Mouse (Mus musculus): ENCODE measurements around the gene Sec63. TPM values are rescaled to one million over a fixed set of nuclear protein-coding genes. Genes with fewer than 3 reads are reported as not detected.

Gene Sec63
- polyA plus RNA-seq, 1 experiment from 2014 or later, result 23.0 TPM

GRCm38 (mm10) chr10:42838736-42839135 lies 77.4 kb downstream of the Sec63 start:
- Histone ChIP-seq H3K4me2 (ENCODE audit: low read length) (no peak overlapping the region), H3K36me3 (ENCODE audit: control insufficient read depth, insufficient read depth, low read length) (peaks cover 10% of the 10 kb centered on the region), H3K9me3 (replicated peaks; ENCODE audit: control insufficient read depth, low read length) (no peaks in the 10 kb centered on the region; the same call in 1 of the 2 replicates), H3K4me1 (ENCODE audit: control insufficient read depth, insufficient read depth, low read length) (peaks cover 11% of the 10 kb centered on the region), H3K4me3 (ENCODE audit: low read depth, low read length) (no peak overlapping the region), H3K9ac (ENCODE audit: low read length) (no peak overlapping the region), H3K27ac (ENCODE audit: low read depth, low read length) (no peak overlapping the region), H3K27me3 (replicated peaks; ENCODE audit: control insufficient read depth, insufficient read depth, low read length) (no peaks in the 10 kb centered on the region)
- ATAC-seq (no peak), DNase-seq (ENCODE audit: low spot score) (no peak)
- 97% methylated on average over 2 of the region's 2 CpGs for WGBS

GRCm38 (mm10) chr10:42840036-42840435 lies 78.7 kb downstream of the Sec63 start:
- H3K9me3 ChIP-seq (replicated peaks; ENCODE audit: control insufficient read depth, low read length), result no peaks in the 10 kb centered on the region; the same call in 1 of the 2 replicates
- H3K4me1 ChIP-seq (ENCODE audit: control insufficient read depth, insufficient read depth, low read length), result peaks cover 5% of the 10 kb centered on the region; the same call in 1 of the 2 replicates
- WGBS, result 96% methylated on average over 11 of the region's 11 CpGs

GRCm38 (mm10) chr10:42841531-42842195 lies 80.4 kb downstream of the Sec63 start:
- Histone ChIP-seq H3K9me3 (replicated peaks; ENCODE audit: control insufficient read depth, low read length) (no peaks in the 10 kb centered on the region; the same call in 1 of the 2 replicates), H3K4me2 (ENCODE audit: low read length) (no peak overlapping the region), H3K9ac (ENCODE audit: low read length) (no peak overlapping the region), H3K27ac (ENCODE audit: low read depth, low read length) (no peak overlapping the region), H3K27me3 (replicated peaks; ENCODE audit: control insufficient read depth, insufficient read depth, low read length) (no peaks in the 10 kb centered on the region), H3K4me3 (ENCODE audit: low read depth, low read length) (no peak overlapping the region), H3K4me1 (ENCODE audit: control insufficient read depth, insufficient read depth, low read length) (no peaks in the 10 kb centered on the region), H3K36me3 (ENCODE audit: control insufficient read depth, insufficient read depth, low read length) (peaks cover 8% of the 10 kb centered on the region; the same call in 1 of the 2 replicates)
- ATAC-seq, result peak; percentile 6; the same call in 1 of the 2 replicates
- DNase-seq (ENCODE audit: low spot score), result no peak
- WGBS, result 67% methylated on average over 16 of the region's 16 CpGs

More at GRCm38 (mm10) chr10:42840036-42840435, 78.7 kb downstream of the Sec63 start:
- no peak overlapping the region for H3K9ac ChIP-seq (ENCODE audit: low read length)
- no peak overlapping the region for H3K27ac ChIP-seq (ENCODE audit: low read depth, low read length)
- H3K4me2 ChIP-seq (ENCODE audit: low read length), result no peak overlapping the region
- DNase-seq (ENCODE audit: low spot score) (no peak), ATAC-seq (no peak)
- no peak overlapping the region for H3K4me3 ChIP-seq (ENCODE audit: low read depth, low read length)
- no peaks in the 10 kb centered on the region for H3K27me3 ChIP-seq (replicated peaks; ENCODE audit: control insufficient read depth, insufficient read depth, low read length)
- peaks cover 10% of the 10 kb centered on the region for H3K36me3 ChIP-seq (ENCODE audit: control insufficient read depth, insufficient read depth, low read length)

GRCm38 (mm10) chr10:42842358-42842757 lies 81.1 kb downstream of the Sec63 start:
- H3K36me3 ChIP-seq (ENCODE audit: control insufficient read depth, insufficient read depth, low read length), result peaks cover 5% of the 10 kb centered on the region; the same call in 1 of the 2 replicates
- peak; percentile 69 for ATAC-seq
- no peaks in the 10 kb centered on the region for H3K4me1 ChIP-seq (ENCODE audit: control insufficient read depth, insufficient read depth, low read length)
- H3K4me3 ChIP-seq (ENCODE audit: low read depth, low read length), result no peak overlapping the region
- DNase-seq (ENCODE audit: low spot score), result peak; percentile 79
- no peak overlapping the region for H3K27ac ChIP-seq (ENCODE audit: low read depth, low read length)
- no peaks in the 10 kb centered on the region for H3K27me3 ChIP-seq (replicated peaks; ENCODE audit: control insufficient read depth, insufficient read depth, low read length)
- 13% methylated on average over 9 of the region's 9 CpGs for WGBS
- H3K9me3 ChIP-seq (replicated peaks; ENCODE audit: control insufficient read depth, low read length), result no peaks in the 10 kb centered on the region; the same call in 1 of the 2 replicates
- no peak overlapping the region for H3K4me2 ChIP-seq (ENCODE audit: low read length)
- no peak overlapping the region for H3K9ac ChIP-seq (ENCODE audit: low read length)

GRCm38 (mm10) chr10:42843416-42843815 lies 82.1 kb downstream of the Sec63 start:
- Histone ChIP-seq H3K9me3 (replicated peaks; ENCODE audit: control insufficient read depth, low read length) (no peaks in the 10 kb centered on the region; the same call in 1 of the 2 replicates), H3K4me2 (ENCODE audit: low read length) (no peak overlapping the region), H3K4me3 (ENCODE audit: low read depth, low read length) (no peak overlapping the region), H3K4me1 (ENCODE audit: control insufficient read depth, insufficient read depth, low read length) (no peaks in the 10 kb centered on the region), H3K27ac (ENCODE audit: low read depth, low read length) (no peak overlapping the region), H3K9ac (ENCODE audit: low read length) (no peak overlapping the region), H3K27me3 (replicated peaks; ENCODE audit: control insufficient read depth, insufficient read depth, low read length) (no peaks in the 10 kb centered on the region), H3K36me3 (ENCODE audit: control insufficient read depth, insufficient read depth, low read length) (peaks cover 4% of the 10 kb centered on the region; the same call in 1 of the 2 replicates)
- 84% methylated on average over 1 of the region's 1 CpGs for WGBS
- ATAC-seq (no peak), DNase-seq (ENCODE audit: low spot score) (no peak)

GRCm38 (mm10) chr10:42845480-42845879 lies 84.2 kb downstream of the Sec63 start:
- no peak overlapping the region for H3K9ac ChIP-seq (ENCODE audit: low read length)
- ATAC-seq, result no peak

GRCm38 (mm10) chr10:42848179-42849080 lies 87.1 kb downstream of the Sec63 start:
- Histone ChIP-seq H3K9ac (ENCODE audit: low read length) (no peak overlapping the region), H3K9me3 (replicated peaks; ENCODE audit: control insufficient read depth, low read length) (no peaks in the 10 kb centered on the region), H3K4me3 (ENCODE audit: low read depth, low read length) (no peak overlapping the region), H3K36me3 (ENCODE audit: control insufficient read depth, insufficient read depth, low read length) (no peaks in the 10 kb centered on the region), H3K27me3 (replicated peaks; ENCODE audit: control insufficient read depth, insufficient read depth, low read length) (no peaks in the 10 kb centered on the region), H3K27ac (ENCODE audit: low read depth, low read length) (no peak overlapping the region), H3K4me2 (ENCODE audit: low read length) (no peak overlapping the region), H3K4me1 (ENCODE audit: control insufficient read depth, insufficient read depth, low read length) (no peaks in the 10 kb centered on the region)
- 93% methylated on average over 13 of the region's 13 CpGs for WGBS
- no peak for DNase-seq (ENCODE audit: low spot score)
- ATAC-seq, result no peak

More at GRCm38 (mm10) chr10:42845480-42845879, 84.2 kb downstream of the Sec63 start:
- H3K4me3 ChIP-seq (ENCODE audit: low read depth, low read length), result no peak overlapping the region
- DNase-seq (ENCODE audit: low spot score), result no peak
- H3K9me3 ChIP-seq (replicated peaks; ENCODE audit: control insufficient read depth, low read length), result no peaks in the 10 kb centered on the region
- H3K27ac ChIP-seq (ENCODE audit: low read depth, low read length), result no peak overlapping the region
- H3K36me3 ChIP-seq (ENCODE audit: control insufficient read depth, insufficient read depth, low read length), result no peaks in the 10 kb centered on the region
- 50% methylated on average over 1 of the region's 1 CpGs for WGBS
- no peak overlapping the region for H3K4me2 ChIP-seq (ENCODE audit: low read length)
- H3K4me1 ChIP-seq (ENCODE audit: control insufficient read depth, insufficient read depth, low read length), result no peaks in the 10 kb centered on the region
- no peaks in the 10 kb centered on the region for H3K27me3 ChIP-seq (replicated peaks; ENCODE audit: control insufficient read depth, insufficient read depth, low read length)

GRCm38 (mm10) chr10:42849081-42849400 lies 87.7 kb downstream of the Sec63 start:
- Histone ChIP-seq H3K9me3 (replicated peaks; ENCODE audit: control insufficient read depth, low read length) (no peaks in the 10 kb centered on the region; the same call in 1 of the 2 replicates), H3K4me1 (ENCODE audit: control insufficient read depth, insufficient read depth, low read length) (no peaks in the 10 kb centered on the region)

More at GRCm38 (mm10) chr10:42849081-42849400, 87.7 kb downstream of the Sec63 start:
- H3K27ac ChIP-seq (ENCODE audit: low read depth, low read length), result no peak overlapping the region
- no peak for ATAC-seq
- H3K27me3 ChIP-seq (replicated peaks; ENCODE audit: control insufficient read depth, insufficient read depth, low read length), result no peaks in the 10 kb centered on the region
- no peak for DNase-seq (ENCODE audit: low spot score)
- H3K4me3 ChIP-seq (ENCODE audit: low read depth, low read length), result no peak overlapping the region
- no peaks in the 10 kb centered on the region for H3K36me3 ChIP-seq (ENCODE audit: control insufficient read depth, insufficient read depth, low read length)
- H3K9ac ChIP-seq (ENCODE audit: low read length), result no peak overlapping the region
- no peak overlapping the region for H3K4me2 ChIP-seq (ENCODE audit: low read length)
- 93% methylated on average over 7 of the region's 7 CpGs for WGBS
